Mouse (Mus musculus): ENCODE results near the gene Brinp2. TPM values are rescaled to one million over a fixed set of nuclear protein-coding genes. Genes with fewer than 3 reads are reported as not detected.
A peak's percentile ranks its signal among the peaks of the same experiment; 100 is the strongest.

Gene Brinp2
- total RNA-seq, 1 experiment from 2014 or later: 0.52 TPM

- no peak for DNase-seq
Observed at GRCm38 (mm10) chr1:158295270-158295669, 60.9 kb downstream of the Brinp2 start.

GRCm38 (mm10) chr1:158285198-158285597, 70.9 kb downstream of the Brinp2 start:
- no peak for DNase-seq

- DNase-seq: no peak
Observed at GRCm38 (mm10) chr1:158283869-158284268, 72.3 kb downstream of the Brinp2 start.

DNA sequence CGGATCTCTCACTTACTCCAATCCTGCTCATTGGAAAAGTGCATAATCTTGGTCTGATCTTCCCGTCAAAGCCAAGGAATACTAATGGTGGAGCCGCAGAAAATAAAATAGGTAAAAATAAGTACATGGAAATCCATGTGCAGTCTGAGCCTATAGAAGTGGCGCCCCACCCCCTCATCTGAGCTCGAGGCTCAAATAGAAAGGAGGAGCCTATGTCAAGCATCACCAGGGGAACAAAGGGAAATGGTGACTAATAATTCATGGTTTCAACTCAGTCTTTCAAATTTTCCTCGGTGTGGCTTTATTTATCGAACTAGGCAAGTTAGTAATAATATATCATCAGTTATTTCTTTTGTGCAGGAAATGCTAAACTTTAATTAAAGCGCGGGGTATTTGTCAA, 84.1 kb downstream of the Brinp2 start:
- no peak for DNase-seq

DNA sequence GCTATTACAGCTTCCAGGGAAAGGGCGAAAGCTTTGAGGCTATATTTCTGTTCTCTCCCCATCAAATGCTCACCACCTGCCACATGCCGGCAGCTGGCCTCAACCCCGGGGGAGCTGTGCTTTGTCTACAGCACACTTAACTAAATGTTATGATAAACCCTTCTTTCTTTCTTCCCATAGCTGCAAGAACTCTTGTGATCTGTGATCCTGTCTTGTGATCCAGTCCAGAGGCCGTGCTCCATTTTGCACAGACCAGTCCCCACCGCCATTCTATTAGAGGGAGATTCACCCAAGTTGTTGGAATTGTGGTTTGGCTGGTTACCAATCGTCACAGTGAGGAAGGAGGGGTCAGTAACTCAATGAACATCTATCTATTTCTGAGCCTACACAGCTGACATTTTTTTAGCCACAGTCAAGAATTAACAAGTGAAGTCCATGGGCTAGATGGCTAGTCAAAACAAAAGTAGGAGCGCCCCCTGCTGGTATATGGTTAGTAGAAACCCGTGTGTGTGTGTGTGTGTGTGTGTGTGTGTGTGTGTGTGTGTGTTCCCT, 89.0 kb downstream of the Brinp2 start:
- DNase-seq: peak; percentile 83

DNA sequence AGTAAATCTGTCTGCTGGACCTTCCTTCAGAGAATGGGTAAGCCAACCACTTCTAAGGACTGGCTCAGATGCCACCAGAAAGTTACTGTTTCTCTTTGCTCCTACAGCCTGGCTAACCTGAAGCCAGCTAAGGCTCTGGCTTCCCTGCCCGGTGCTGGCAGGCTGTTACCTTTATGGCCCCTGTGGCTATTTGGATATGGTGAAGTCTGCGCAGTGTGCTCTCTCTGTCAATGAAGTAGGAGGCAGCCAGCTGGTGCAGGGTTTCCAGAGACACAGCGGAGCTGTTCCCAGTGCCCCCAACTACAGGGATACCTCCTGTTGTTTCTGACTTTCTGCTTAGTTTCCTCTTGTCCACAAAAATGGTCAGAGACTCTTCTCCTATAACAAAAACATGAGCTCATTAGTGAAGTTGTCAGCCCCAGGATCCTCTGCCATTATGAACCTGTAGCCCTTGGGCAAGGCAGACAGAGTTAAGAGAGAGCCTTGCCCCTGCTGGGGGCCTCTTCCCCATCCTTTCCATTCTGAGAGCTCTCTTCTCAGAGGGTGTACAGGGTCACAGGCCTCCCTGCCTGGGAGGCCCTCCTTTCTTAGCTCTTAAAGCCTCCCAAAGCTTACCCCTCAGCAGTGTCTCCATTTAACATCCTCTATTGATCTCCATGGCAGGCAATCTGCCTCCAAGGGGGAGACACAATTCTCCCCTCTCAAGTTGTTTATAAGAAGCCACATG, 89.7 kb downstream of the Brinp2 start:
- no peak for DNase-seq

- DNase-seq: no peak
Observed at GRCm38 (mm10) chr1:158259516-158260235, 96.5 kb downstream of the Brinp2 start.

DNA sequence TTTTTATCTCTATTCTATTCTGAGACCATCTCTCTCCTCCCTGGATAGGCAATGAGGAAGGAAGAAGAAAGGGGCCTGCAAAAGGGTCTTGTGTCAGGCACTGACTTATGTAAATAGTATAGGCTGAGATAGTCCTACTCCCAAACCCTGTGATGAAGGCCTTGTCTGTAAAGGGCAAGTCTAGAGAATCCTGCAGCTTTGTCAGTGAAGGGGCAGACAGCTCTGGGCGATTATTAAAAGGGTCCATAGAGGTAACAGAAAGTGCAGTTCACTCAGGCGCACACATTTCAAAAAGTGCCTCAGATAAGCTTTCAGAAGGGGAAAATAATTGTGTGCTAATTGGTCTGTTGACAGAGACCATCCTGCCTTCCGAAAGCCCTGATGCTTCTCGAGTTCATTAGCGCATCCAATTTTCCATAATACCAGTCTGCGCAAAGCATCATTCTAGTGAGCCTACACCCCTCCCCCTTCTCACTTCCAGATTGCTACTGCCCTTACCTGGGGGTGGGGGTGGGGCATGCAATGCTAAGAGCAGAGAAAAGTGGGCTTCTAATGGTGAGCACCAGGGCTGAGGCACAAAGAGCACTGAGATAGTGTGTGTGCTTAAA, 97.3 kb downstream of the Brinp2 start:
- no peak for DNase-seq

- DNase-seq: no peak
Observed at GRCm38 (mm10) chr1:158255912-158256680, 100.0 kb downstream of the Brinp2 start.

DNA sequence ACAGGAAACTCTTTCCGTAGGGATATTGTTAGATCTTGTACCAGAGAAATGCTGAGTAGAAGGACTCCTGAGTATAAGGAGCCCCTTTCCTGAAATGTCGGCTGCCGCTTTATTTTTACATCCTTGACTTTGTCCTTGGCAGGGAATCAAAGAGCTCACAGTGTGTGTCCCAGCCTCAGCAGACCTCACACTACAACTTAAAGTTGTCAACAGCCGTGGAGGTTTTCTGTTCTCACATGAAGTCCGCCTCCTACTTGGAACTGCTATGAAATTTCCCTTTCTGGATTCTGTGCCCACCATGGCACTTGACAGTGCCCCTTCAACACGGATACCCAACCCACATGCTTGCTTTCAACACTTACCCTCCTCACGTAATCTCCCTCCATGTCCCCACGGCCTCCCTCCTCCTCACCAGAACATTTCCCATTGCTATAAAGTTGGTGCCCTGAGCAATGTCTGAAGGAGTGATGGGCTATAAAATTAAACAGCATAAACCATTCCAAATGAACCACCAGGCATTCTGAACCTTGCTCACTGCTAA, 103.4 kb downstream of the Brinp2 start:
- DNase-seq: no peak

DNA sequence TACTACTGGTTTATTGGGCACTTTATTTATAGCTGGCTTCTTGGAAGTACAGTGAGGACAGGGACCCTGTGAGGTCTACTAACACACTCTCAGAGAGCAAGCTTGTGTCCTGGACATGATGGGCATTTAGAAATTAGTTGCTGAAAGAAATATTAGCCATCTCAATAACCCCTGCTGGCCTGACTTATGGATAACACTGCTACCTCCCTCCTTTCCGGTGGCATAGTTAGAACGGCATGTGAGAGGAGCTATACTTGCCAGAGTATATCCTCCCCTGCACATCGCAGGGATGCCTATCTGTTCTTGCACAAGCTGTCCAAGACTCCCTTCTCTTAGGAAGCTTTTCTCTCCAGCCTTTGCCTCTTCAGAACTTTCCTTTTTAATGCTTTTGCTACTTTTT, 107.9 kb downstream of the Brinp2 start:
- DNase-seq: no peak

- DNase-seq: no peak
Observed at GRCm38 (mm10) chr1:158246476-158247153, 109.5 kb downstream of the Brinp2 start.

- DNase-seq: no peak
Observed at GRCm38 (mm10) chr1:158245486-158245885, 110.6 kb downstream of the Brinp2 start.

- DNase-seq: no peak
Observed at GRCm38 (mm10) chr1:158244016-158244415, 112.1 kb downstream of the Brinp2 start.

DNA sequence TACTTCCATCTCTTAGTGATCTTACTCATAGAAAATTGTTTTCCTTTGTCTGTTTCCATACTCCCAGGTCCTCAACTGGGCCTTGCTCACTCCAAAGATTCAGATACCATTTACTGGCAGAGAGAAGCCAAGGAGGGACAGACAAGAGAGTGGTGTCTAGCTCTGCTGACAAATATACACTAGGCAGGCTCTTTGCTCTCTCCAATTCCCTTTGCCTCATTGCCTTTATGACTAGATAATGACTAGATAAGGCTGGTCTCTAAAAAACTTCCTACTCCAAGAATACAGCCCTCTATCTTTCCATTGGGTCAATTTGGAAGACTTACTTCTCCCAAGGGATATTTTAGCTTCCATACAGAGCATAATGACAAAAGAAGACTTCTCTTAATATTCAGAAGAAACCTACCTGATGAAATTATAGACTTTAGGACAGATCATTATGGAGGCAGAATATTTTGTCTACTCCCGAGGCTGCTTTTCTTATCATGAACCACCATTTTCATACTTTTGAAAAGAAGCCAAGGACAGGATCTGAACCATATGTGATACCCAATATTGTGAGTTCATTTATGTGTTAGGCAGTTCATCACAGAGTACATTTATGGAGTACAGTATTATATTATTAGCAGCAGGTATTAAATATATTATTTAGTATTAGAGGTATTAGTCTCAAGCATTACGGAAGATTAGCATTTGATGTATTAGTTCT, 114.1 kb downstream of the Brinp2 start:
- no peak for DNase-seq

DNA sequence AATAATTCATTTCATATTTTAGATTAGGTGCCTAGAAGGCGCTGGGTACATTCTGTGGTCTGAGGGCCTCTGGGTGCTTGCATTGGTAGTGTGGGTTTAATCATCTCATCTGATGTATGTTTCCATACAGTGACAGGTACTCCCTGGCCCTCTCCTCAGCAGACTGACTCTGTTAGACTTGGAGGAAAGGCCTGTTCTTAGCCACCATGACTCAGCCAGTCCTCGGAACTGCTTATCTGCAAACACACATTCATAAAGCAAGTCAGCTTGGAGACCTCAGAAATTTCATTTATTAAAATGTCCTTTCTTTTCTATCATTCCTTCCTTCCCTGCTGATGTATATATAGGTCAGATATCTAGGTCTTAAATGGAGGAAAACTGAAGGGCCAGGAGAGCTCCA, 116.3 kb downstream of the Brinp2 start:
- no peak for DNase-seq

GRCm38 (mm10) chr1:158238722-158239121, 117.4 kb downstream of the Brinp2 start:
- no peak for DNase-seq

DNA sequence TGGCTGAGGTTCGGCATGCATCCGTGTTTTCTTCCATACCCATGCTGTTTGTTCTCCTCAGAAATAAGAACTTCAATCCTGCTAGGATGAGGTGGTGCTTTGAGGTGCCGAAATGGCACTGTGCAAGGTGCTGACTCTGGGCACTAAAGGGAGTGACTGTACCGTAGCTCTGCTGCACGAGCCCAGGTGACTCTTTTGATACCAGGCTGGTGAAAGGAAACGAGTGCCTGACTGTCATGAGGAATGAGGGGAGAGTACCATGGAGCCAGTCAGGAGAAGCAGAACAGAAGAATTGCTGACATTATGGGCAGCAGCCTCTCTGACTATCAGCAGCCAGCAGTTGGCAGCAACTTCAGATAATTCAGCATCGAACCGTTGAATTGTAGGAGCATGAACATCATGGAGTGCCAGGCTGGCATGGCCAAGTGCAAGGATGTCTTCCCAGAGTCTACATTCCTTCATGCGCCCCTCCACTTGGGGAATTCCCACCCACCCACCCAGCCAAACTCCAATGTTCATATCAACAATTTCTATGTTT, 127.4 kb downstream of the Brinp2 start:
- no peak for DNase-seq

DNA sequence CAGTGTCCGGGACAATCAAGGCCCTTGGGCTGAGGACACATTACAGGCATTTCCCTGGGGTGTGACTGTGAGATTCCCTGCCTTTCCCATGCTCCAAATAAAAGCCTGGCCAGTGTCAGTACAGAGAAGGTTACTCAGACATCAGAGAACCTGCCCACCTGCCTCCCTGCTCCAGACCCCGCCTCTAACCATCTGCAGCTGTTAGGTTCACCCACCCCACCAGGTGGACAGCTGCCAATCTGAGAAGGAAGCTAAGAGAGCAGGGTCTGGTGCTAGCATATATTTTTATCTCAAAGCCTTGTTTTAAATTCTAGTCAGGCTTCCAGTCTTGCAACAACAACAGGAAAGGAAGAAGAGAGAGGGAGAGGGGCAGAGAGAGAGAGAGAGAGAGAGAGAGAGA, 128.9 kb downstream of the Brinp2 start:
- DNase-seq: no peak

GRCm38 (mm10) chr1:158226689-158227088, 129.4 kb downstream of the Brinp2 start:
- no peak for DNase-seq

DNA sequence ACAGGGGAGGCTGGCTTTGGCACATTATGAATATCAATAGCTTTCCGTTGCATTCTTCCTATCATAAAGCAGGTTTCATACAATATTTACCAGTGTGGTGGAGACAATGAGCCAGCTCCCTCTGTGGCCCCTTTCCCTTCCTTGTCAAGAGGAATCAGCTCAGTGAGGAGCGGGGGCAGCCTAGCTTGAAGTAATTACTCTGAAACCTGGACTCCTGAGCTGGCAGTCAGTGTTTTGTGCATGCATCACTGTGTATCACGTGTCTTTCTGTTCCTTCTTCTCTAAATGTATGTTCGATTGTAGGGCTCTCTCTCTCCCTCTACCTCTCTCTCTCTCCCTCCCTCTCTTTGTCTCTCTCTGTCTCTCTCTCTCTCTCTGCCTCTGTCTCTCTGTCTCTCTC, 135.1 kb downstream of the Brinp2 start:
- DNase-seq: no peak
